Mouse (Mus musculus) bone marrow macrophage, adult 2 months (primary cell): ENCODE measurements around the gene Lrpprc.

Source experiments
- CTCF ChIP-seq: IDR thresholded peaks from 2 replicates; pipeline ENCODE4 v1.5.1; 2012; ENCODE audit warnings: low read depth, mild to moderate bottlenecking, low read length, moderate library complexity
- POLR2A ChIP-seq: IDR thresholded peaks from 2 replicates; pipeline ENCODE4 v1.6.1; 2012; ENCODE audit warnings: mild to moderate bottlenecking, low read depth, low read length, borderline replicate concordance

DNA sequence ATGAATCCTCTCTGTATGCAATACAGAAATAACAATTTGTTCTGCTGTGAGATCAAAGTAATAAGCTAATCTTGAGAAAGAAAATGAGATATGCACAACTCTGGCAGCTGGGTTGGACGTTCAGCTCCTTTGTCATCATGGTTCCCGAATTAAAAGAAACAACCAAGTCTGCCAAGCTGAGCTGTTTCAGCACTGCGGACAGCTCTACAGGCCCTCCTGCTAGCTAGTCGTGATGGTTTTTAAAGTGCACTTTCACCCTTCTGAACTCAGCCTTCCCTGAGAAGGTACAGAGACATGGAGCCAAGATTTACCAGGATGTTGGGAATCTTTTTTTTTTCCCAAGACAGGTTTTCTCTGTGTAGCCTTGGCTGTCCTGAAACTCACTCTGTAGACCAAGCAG, 30.0 kb upstream of the Lrpprc start:
- TF ChIP-seq CTCF (no peak), POLR2A (no peak)
